Mouse (Mus musculus) frontal cortex, adult (tissue): ENCODE results near the gene Sbk2.
"Not testable (repeated sequence)": the region's sequence is repeated elsewhere in the genome, so short reads cannot be mapped to it uniquely, and the experiment has no call there.

Experiments used
- ATAC-seq: cut with Nextera tagmentation; 2 replicates; pipeline ENCODE4 v1.9.2; 2017; ENCODE audit warnings: mild to moderate bottlenecking, moderate library complexity, mixed read lengths; ENCODE audit not compliant: low TSS enrichment

Gene Sbk2

DNA sequence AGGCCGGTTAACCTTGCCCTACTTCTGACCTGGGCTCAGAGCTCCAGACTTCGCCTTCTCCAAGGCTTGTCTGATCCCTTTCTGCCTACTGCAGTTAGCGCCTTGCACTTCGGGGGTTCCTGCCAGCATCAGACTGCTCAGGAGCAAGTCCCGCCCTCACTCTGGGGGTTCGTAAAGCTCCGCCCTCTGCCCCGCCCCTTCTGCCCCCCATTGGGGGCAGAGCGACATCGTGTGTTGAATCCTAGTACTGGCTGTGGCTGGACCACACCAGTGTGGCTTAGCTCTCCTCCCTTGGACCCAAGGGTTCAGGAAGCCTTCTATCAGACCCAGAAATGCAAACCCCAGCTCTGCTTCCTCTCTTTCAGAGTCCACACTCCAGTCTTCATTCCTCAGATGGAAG is at the start of gene Sbk2:
Sbk2 (minus strand) TSS at position 135 of the 400 bp plus-strand sequence.
- peak; percentile 88 for ATAC-seq

DNA sequence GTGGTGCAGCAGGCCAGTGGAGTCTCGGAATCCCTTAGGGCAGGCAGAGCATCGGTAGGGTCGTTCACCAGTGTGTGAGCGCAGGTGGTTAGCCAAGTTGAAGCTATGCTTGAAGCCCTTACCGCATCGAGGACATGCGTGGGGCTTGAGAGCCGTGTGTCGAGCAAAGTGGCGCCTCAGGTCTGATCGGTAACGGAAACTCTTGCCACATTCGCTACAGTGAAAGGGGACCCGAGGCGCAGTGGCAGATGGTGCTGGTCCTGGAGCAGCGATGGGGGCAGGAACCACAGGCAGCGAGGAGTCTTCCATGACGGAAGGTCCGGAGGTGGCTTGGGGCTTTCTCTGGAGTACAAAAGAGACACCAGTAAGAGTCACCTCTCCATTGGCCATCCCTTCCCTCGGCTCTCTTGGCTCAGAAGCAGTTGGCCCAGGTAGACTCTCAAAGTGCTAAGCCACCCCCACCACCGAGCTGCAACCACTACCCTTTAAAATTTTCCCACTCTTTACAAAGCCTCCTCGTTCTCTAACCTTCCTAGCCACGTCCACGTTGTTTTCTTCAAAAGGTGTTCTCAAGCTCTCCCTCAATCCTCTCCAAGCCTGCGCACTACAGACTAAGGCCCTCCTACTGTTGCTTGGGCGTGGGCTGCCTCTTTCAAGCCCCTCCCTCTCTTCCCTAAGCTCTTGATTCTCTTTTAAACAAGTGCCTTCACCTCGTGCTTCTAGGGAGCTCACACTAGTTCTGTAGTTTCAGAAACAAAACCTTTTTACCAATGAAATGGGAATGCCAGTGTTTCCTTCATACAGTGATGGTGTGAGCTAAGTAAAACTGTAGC is 48.7 kb upstream of the Sbk2 start:
- no peak for ATAC-seq

DNA sequence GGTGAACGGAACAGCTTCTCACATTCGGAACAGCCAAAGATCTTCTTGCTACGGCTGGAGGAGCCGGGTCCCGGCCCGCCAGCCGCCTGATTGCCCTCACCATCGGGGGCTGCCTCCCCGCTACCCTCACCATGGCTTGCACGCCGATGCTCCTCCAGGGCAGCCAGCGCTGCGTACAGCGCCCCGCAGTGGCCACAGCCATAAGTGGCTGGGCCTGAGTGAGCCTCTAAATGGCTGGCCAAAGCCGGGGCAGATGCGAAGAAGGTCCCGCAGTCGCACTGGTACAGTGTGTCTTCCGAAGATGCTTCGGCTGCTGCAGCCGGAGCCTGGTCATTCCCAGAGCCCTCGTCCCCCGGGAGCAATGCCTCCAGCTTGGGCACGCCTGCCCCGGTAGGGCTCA is 44.0 kb upstream of the Sbk2 start:
- no peak for ATAC-seq

DNA sequence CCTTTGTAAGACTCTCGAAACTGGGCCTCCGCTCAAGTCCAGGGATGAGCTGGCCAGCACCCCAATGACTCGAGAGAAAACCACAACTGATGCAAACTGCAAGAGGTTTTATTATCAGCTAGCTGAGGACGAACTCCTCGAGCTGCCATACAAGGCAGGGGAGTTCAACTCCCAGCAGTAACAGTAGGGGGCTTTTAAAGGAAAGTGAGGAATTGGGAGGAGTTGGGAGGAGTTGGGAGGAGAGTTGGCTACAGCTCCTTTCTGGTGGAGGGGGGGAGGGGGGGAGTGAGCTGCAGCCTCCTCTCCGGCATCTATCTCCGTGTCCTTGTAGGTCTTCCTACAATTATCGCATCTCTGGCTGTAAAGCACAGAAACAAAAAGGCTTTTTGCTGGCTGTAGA is 38.7 kb upstream of the Sbk2 start:
- not testable (repeated sequence) for ATAC-seq

DNA sequence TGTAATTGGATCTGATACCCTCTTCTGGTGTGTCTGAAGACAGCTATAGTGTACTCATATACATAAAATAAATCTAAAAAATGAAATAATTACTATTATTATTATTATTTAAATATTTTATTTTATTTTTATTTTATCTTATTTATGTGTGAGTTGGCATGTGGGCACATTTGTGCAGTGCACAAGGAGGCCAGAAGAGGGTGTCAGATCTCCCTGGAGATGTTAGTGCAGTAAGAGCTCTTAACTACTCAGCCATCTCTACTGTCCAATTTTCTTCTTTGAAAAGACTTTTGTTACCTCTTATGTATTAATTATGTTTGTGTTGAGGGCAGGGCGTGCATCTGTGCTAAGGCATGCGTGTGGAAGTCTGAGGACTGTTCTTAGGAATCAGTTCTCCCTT is 35.7 kb upstream of the Sbk2 start:
- no peak for ATAC-seq

DNA sequence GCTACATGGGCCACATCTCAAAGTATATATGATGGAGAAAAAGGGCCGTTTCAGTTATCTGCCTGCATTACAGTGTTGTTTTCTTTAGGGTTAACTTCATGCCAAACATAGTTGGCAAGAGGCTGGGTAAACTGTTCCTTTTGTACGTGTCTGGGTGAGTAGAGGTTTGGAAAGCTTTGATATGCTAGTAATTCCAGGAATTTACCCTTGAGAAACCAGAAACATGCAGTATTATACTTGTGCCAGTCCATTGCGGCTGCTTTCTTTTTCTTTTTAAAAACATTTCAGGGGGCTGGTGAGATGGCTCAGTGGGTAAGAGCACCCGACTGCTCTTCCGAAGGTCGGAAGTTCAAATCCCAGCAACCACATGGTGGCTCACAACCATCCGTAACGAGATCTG is 32.7 kb upstream of the Sbk2 start:
- no peak for ATAC-seq

DNA sequence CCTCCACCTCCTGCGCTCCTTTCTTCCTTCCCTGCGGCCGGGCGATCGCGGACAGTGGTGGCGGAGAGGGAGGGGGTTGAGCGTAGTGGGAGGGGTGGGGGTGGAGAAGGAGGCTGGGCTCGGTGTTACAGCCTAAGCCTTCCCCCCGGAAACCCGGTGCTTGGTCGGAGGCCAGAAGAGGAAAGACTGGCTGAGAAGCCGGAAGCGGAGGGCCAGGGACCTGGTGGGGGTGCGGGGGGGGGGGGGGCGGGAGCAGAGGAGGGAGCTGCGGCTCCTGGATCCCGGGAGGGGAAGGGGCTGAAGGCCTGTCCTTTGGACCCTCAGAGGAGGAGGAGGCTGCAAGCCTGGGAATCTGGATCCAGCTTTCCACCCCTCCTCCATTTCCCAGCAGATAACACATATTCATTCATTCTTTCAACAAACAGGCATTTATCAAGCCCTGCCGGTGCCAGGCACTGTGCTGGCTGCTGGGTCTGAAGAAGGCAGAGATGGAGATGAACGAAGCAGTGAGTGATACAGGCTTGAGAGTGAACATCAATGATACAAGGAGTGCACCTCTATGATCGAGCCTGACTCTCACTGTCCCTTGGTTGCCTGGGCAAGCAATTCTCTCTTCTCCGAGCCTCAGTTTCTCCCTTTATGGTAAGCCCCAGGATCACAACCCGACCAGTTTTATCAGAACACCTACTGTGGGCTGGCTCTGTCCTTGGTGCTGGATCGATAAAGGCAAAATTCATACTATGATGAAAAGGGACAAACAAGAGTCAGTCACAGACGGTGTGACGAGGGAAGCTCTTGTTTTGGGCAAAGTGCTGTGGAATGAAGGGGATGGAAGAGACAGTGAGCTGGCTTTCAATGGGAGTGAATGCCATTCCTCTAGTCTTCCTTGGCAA is 32.0 kb upstream of the Sbk2 start, which contains the start of gene Zfp579:
Zfp579 (minus strand) TSS at position 156 of the 893 bp plus-strand sequence.
- ATAC-seq: peak; percentile 72

DNA sequence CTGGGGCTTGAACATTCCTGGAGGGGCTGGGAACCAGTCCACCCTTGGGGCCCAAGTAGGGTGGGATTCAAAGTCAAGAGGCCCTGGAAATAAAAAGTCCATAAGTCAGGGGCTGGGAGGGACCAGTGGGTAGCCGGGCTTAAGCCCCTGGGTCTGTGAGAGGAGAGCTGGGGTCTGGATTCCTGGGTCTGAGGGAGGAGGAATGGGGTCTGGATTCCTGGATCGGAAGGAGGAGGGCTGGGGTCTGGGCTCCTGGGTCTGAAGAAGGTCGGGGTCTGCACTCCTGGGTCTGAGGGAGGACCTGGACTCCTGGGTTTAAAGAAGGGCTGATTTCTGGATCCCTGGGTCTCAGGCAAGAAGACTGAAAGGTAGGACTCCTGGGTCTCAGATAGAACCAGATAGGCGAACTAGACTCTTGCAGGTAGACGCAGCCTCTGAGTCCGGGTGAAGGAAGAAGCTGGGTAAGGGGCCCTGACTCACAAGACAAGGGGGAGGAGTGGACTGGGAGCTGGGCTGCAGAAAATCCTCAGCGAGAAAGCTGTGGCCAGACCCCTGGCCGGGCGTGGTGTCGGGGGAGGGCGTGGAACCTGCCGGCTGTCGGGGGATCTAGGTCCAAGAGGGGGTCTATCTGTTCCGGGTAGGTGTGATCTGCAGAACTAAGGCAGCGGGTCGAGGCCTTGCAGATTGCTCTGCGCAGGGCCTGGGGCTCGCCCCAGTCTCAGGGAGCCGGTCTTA is 31.2 kb upstream of the Sbk2 start:
- ATAC-seq: peak; percentile 10; the same call in 1 of the 2 replicates

DNA sequence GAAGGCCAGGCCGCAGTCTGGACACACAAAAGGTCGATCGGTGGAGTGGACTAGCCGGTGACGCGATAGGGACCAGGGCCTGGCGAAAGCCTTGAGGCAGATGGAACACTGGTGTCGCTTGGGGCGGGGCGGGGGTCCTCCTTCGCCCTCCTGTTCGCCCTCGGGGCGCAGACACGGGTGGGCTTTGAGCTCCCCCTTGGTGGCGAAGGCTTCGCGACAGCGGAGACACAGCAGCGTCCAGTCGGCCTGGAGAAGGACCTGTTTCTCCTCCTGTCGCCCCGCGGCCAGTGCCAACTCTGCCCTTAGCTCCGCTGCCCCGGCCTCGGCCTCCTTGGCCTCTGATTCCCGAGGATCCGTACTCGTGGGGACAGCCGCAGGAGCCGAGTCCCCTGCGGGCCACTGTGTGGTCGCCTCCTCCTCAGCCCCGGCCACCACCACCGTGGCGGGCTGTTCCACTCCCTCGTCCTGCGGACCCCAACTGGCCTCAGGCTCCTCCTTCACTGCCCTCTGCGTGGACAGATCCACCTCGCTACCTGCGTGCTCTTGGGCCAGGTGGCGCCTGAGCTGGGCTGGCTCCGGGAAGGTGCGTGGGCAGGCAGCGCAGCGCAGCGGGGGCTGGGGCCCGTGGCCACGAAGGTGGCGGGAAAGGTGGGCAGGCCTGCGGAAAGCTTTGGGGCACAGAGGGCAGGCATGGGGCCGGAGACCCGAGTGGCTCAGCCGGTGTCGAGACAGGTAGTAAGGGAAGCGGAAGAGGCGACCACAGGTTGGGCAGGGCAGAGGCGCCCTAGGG is 30.0 kb upstream of the Sbk2 start:
- no peak for ATAC-seq

DNA sequence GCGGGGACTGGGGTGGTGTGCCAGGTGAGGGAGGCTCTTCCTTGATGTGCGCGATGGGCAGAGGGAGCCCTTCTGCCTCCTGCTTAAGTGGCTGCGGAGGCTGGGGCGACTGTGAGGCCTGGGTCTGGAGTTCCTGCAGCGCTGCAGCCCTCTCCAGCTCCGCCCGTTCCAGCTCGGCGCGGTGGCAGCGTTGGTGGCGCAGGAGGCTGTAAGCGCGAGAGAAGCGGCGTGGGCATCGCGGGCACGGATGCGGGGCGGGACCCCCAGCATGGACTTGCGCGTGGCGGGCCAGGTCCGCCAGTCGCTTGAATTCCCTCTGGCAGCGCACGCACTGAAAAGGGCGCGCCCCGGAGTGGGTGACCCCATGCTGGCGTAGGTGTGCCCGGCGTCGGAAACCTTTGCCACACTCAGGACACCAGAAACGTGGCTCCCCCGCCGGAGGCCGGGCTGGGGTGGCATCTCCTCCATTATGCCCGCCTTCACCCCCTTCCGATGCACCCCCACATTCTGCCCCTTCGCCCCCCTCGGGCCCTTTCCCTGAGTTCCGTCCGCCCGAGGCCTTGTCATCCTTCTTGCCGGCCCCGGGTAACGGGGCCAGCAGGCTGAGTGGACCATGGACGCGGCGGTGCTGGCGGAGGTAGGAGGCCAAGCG is 29.3 kb upstream of the Sbk2 start:
- no peak for ATAC-seq

DNA sequence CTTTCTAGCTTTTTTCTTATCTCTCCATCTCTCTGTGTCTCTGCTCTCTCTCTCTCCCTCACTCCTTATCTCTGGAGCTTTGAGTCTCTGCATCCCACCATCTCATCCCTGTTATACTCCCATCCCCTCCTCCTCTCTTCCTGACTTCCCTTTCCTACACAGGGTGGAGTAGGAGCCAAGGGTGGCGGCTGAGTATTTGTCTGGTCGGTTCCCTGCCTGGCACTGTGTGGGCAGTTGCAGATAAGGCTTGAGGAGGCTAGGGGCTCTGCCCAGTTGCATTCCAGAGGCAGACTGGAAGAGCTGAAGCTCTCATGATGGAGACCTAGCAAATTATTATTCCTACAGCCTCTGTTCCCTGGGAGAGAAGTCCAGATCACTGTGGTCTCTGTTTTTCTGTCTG is 24.0 kb upstream of the Sbk2 start:
- ATAC-seq: no peak

DNA sequence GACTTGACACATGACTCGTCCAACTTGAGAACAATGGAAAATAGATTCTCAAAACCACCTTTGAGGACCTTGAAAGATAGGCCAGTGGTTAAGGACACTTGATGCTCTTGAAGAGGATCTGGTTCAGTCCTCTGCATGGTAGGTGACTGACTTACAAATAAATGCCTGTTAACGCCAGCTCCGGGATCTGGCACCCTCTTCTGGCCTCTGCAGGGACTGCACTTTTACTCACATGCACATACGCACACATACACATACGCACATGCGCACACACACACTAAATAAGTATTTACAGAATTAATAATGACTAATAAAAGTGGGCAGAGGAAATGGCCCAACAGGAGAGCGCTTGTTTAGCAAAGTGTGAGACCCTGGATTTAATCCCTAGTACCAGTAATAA is 12.6 kb upstream of the Sbk2 start:
- no peak for ATAC-seq

DNA sequence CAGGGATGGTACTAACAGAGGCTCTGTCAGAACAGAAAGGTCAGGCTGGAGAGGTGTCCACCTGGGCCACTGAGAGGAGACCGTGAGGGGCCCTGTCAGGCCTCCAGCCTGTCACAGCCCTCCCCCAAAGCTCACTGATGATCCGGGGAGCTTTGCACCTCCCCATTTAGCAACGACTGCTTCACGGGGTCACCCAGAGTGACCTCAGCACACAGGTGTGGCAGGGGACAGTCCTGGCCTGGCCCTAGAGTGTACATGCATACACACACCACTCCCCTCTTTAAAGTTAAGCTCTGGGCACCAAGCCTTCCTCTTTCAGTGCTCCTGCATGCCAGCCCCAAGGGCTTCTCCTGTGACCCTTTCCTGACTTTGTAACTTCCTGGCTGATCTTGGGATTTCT is 11.2 kb upstream of the Sbk2 start:
- ATAC-seq: no peak

DNA sequence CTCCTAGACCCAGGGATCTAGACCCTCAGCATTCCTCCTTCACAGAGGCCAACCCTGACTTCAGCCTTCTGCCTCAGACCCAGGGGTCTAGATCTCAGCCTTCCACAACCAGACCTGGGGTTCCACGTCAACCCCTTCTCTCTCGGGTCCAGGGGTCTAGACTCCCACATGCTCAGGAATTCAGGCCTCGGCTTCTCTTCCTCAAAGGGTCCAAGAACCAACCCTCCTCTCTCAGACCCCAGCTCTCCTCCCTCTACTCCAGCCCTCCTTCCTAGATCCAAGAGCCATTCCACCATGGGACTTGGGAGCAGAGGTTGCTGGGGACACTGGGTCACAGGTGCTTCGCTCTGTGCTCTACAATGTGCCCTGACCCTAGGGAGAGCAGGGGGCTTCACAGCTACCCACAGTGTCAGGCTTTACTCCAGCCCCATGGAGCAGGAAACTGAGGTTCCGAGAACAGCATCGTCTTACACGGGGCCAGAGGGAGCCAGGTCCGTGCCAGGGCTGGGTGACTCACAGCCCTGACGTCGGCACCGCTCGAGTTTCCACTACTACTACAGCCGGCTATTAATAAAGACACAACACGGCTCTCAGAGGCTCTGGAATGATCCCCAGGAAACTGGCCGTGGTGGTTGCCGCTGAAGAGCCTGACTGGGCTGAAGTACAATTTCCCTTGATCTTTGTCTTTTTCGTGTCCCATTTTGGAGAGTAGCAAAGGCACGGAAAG is 8.3 kb upstream of the Sbk2 start:
- no peak for ATAC-seq

DNA sequence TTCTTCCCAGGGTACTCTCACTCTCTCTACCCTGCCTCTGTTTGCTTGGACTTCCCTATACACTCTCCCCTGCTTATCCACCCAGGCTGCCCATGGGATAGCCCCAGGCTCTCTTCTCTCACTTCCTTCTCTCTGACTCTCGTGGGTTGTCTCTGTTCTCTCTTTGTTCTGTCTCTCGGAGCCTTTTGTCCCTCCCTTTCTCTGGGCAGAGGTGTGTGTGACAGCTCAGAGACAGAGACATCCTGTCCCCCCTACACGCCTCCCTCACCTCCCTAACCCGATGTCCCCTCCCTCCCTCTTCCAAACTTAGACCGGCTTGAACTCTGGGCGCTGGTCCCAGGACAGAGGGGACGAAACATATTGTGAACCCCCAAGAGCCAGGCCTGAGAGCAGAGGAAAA is 7.5 kb upstream of the Sbk2 start:
- ATAC-seq: no peak

DNA sequence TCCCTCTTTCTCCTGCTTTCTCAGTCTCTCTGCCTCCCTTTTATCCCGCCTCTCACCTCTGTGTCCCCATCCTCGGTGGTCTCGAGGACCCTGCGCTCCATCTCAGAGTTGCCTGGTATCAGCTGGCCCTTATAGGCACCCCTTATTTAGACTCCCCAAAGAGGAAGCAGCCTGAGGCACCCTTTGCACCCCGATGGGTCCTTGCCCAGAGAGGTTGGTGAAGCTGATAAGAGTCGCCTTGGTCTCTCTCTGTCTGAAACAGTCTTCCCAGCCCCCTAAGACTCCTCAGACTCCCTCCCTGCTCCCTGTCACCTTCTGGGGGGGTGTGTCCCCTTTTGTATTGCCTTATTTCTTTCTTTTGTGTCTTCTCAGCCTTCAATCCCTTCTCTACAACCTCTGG is 6.9 kb upstream of the Sbk2 start, which contains the start of gene Sbk3:
Sbk3 (minus strand) TSS at position 101 of the 400 bp plus-strand sequence.
- ATAC-seq: no peak

DNA sequence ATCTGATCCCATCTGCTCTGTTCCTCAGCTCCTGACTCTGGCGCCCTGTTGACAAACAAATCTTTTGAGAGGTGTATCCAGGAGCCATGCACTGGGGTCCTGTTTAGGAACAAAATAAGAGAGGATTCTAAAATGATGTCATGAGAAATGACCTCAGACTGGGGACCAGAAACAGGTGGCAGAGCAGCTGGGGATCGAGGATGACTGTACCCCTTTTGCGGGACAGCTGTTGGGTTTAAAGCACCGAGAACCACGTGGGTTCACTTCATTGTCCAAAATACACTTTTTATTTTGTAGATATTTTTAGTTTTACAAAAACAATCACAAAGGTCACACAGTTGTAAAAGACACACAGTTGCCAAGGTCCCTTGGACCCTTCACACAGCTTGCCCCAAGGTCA is 782 bp upstream of the Sbk2 start:
- no peak for ATAC-seq

DNA sequence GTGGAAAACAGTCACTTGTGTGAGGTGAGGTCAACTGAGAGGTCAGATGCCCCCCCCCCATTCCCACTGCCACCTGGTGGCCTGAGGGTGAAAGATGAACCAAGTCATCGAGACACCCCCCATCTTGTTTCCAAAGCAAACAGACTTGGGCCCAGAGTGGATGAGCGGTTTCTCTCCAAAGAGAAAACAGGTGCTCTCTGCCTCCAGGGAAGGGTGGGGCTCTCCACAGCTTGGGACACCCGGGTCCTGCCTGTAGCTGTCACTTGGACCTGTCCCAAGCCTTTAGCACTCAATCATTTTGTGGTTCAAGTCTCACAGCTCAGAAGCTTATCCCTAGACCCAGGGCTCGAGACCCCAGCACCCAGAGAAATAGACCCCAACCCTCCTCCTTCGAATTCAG is 679 bp downstream of the Sbk2 start:
- ATAC-seq: no peak

DNA sequence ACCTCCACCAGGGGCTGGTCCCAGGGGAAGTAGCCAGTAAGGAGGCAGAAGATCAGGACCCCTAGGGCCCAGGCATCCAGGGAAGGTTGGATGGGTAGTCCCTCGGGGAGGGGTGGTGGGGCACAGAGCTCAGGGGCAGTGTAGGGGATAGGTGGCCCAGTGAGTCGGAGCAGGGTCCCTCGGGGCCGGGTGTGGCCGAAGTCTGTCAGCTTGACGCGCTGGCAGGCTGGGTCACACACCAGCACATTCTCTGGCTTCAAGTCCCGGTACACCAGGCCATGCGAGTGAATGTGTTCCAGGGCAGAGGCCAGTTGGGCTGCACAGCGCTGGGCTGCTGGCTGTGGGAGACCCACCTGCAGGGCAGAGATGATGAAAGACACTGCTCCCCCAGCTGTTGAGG is 6.8 kb downstream of the Sbk2 start:
- no peak for ATAC-seq

DNA sequence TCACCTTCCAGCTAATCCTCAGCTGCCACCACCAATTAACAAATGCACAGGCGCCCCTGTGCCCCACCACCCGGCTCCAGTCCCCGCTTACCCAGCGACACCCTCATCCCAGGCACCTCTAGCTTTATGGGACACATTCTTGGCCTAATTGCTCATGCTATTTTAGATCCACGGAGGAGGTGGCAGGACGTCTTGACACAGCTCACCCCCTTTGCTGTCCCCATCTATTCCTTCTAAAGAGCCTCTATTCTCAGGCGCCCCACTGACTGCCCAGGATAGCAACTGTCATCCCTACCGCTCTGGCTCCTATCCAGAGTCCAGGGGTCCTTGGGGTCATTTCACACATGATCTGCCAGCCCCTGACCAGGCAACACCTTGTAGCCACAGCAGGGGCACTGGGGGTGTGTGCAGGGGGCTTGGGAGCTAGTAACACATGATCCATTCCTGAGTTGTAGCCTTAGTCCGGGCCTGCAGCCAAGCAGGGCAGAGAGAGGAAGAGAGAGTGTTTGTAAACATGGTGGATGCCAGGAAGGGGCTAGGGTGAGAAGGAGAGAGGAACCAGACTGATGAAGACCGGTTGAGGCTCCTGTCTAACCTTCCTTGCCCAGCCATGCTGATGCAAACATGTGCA is 10.3 kb downstream of the Sbk2 start:
- no peak for ATAC-seq
